Mouse (Mus musculus) C2C12 (cell line): ENCODE measurements around the gene Spon2.

ENCODE experiments used
- CEBPB ChIP-seq: IDR thresholded peaks from one replicate; pipeline ENCODE4 v1.6.1; 2011; ENCODE audit warnings: low read depth, mild to moderate bottlenecking, control low read depth, moderate library complexity
- CTCF ChIP-seq: IDR thresholded peaks from one replicate; pipeline ENCODE4 v1.5.1; 2011; ENCODE audit not compliant: control insufficient read depth, insufficient read depth, insufficient read length
- FOSL1 ChIP-seq: IDR thresholded peaks from one replicate; pipeline ENCODE4 v1.8.0; 2011; ENCODE audit warnings: mild to moderate bottlenecking, low read length; ENCODE audit not compliant: poor library complexity, insufficient read depth, severe bottlenecking
- USF1 ChIP-seq: IDR thresholded peaks from one replicate; pipeline ENCODE4 v1.6.1; 2011; ENCODE audit warnings: low read depth, mild to moderate bottlenecking, control low read depth, moderate library complexity

- no peak for TF ChIP-seq USF1
- no peak for TF ChIP-seq CEBPB
- no peak for TF ChIP-seq CTCF
- no peak for TF ChIP-seq FOSL1
Observed at GRCm38 (mm10) chr5:33193567-33193966, 24.7 kb downstream of the Spon2 start.
